Mouse (Mus musculus) MEL (cell line): ENCODE measurements around the gene Fkbp6. TPM values are rescaled to one million over a fixed set of nuclear protein-coding genes. Genes with fewer than 3 reads are reported as not detected.

Experiments
- DNase-seq: peaks from one replicate; pipeline ENCODE4 v3.0.0; 2011; ENCODE audit warnings: low read depth, low spot score
- H3K27ac ChIP-seq: 2 replicates; pipeline ENCODE4 v1.5.1; 2012; ENCODE audit warnings: low read depth, mild to moderate bottlenecking, control low read depth, low read length, moderate library complexity; ENCODE audit not compliant: control insufficient read depth
- H3K27me3 ChIP-seq, 2 experiments: fragments of 150-350 bp in 1 of 2; sonication (generic) in 1 of 2; 2 replicates each; pipeline ENCODE4 v1.6.1; 2012; ENCODE audit warnings: low read length in 2 of 2, mild to moderate bottlenecking in 2 of 2, improper control_type of control experiment in 1 of 2, moderate library complexity in 1 of 2; ENCODE audit not compliant: insufficient read depth in 2 of 2, control insufficient read depth in 1 of 2
- H3K36me3 ChIP-seq, 2 experiments: 2 replicates each; pipeline ENCODE4 v1.6.1; 2012 to 2014; ENCODE audit warnings: low read length in 2 of 2, improper control_type of control experiment in 1 of 2, inconsistent platforms in 1 of 2, mild to moderate bottlenecking in 1 of 2; ENCODE audit not compliant: insufficient read depth in 2 of 2, control insufficient read depth in 1 of 2
- H3K4me1 ChIP-seq, 2 experiments: fragments of 150-350 bp in 1 of 2; sonication (generic) in 1 of 2; 2 replicates each; pipeline ENCODE4 v1.6.1; 2012; ENCODE audit warnings: low read length in 2 of 2, improper control_type of control experiment in 1 of 2, mild to moderate bottlenecking in 1 of 2; ENCODE audit not compliant: insufficient read depth in 2 of 2, control insufficient read depth in 1 of 2
- H3K4me3 ChIP-seq, 2 experiments: fragments of 150-350 bp in 1 of 2; sonication (generic) in 1 of 2; 2 replicates each; pipeline ENCODE4 v1.5.1; 2012; ENCODE audit warnings: low read depth in 2 of 2, low read length in 2 of 2, mild to moderate bottlenecking in 2 of 2, moderate library complexity in 2 of 2, control low read depth in 1 of 2, improper control_type of control experiment in 1 of 2; ENCODE audit not compliant: control insufficient read depth in 1 of 2, insufficient read depth in 1 of 2
- H3K79me2 ChIP-seq: 2 replicates; pipeline ENCODE4 v1.6.1; 2012; ENCODE audit warnings: mild to moderate bottlenecking, low read length, moderate library complexity; ENCODE audit not compliant: control insufficient read depth, poor library complexity, insufficient read depth
- H3K9ac ChIP-seq: 2 replicates; pipeline ENCODE4 v1.6.1; 2012; ENCODE audit warnings: low read depth, mild to moderate bottlenecking, control low read depth, low read length, moderate library complexity; ENCODE audit not compliant: control insufficient read depth, poor library complexity, severe bottlenecking
- H3K9me3 ChIP-seq: fragments of 150-350 bp; sonication (generic); replicated peaks from 2 replicates; pipeline ENCODE4 v1.6.1; 2012; ENCODE audit warnings: mild to moderate bottlenecking, low read length, improper control_type of control experiment, moderate library complexity; ENCODE audit not compliant: insufficient read depth
- CHD1 ChIP-seq: IDR thresholded peaks from 2 replicates; pipeline ENCODE4 v1.6.1; 2012; ENCODE audit warnings: low read depth, mild to moderate bottlenecking, inconsistent platforms, low read length, improper control_type of control experiment
- CTCF ChIP-seq, 3 experiments: IDR thresholded peaks in 2 of 3; conservative IDR thresholded peaks in 1 of 3; 2 replicates each; pipeline ENCODE4 v1.5.1; 2011 to 2012; ENCODE audit warnings: low read length in 3 of 3, low read depth in 2 of 3, mild to moderate bottlenecking in 2 of 3, improper control_type of control experiment in 1 of 3, inconsistent platforms in 1 of 3, mixed read lengths in 1 of 3, moderate library complexity in 1 of 3; ENCODE audit not compliant: control insufficient read depth in 1 of 3, insufficient read depth in 1 of 3, poor library complexity in 1 of 3, severe bottlenecking in 1 of 3
- E2F4 ChIP-seq: IDR thresholded peaks from 2 replicates; pipeline ENCODE4 v1.6.1; 2011; ENCODE audit warnings: low read depth, low read length, improper control_type of control experiment, borderline replicate concordance
- EP300 ChIP-seq, 2 experiments: IDR thresholded peaks; 2 replicates each; pipeline ENCODE4 v1.6.1; 2011; ENCODE audit warnings: improper control_type of control experiment in 2 of 2, low read length in 2 of 2, low read depth in 1 of 2, mild to moderate bottlenecking in 1 of 2
- ETS1 ChIP-seq: IDR thresholded peaks from 2 replicates; pipeline ENCODE4 v1.6.1; 2012; ENCODE audit warnings: low read depth, mild to moderate bottlenecking, inconsistent platforms, low read length, improper control_type of control experiment, moderate library complexity
- GATA1 ChIP-seq: IDR thresholded peaks from 2 replicates; pipeline ENCODE4 v1.6.1; 2011; ENCODE audit warnings: low read depth, low read length, improper control_type of control experiment
- JUND ChIP-seq: IDR thresholded peaks from 2 replicates; pipeline ENCODE4 v1.6.1; 2011; ENCODE audit warnings: low read depth, mild to moderate bottlenecking, improper control_type of control experiment, low read length
- KAT2A ChIP-seq: conservative IDR thresholded peaks from 2 replicates; pipeline ENCODE4 v1.6.1; 2012; ENCODE audit warnings: low read depth, low read length, improper control_type of control experiment, inconsistent platforms
- MAFK ChIP-seq: IDR thresholded peaks from 2 replicates; pipeline ENCODE4 v1.6.1; 2011; ENCODE audit warnings: low read depth, mild to moderate bottlenecking, low read length, improper control_type of control experiment, borderline replicate concordance
- MEF2A ChIP-seq: IDR thresholded peaks from 2 replicates; pipeline ENCODE4 v1.6.1; 2014; ENCODE audit warnings: low read depth, mild to moderate bottlenecking, inconsistent platforms, low read length, improper control_type of control experiment; ENCODE audit not compliant: poor library complexity, insufficient replicate concordance, severe bottlenecking; ENCODE audit errors: extremely low read depth
- MYC ChIP-seq: IDR thresholded peaks from 2 replicates; pipeline ENCODE4 v1.6.1; 2011; ENCODE audit warnings: low read depth, mild to moderate bottlenecking, low read length, improper control_type of control experiment, moderate library complexity
- NRF1 ChIP-seq: IDR thresholded peaks from 2 replicates; pipeline ENCODE4 v1.6.1; 2014; ENCODE audit warnings: low read depth, mild to moderate bottlenecking, inconsistent platforms, low read length, improper control_type of control experiment, moderate library complexity; ENCODE audit not compliant: poor library complexity, insufficient read depth, severe bottlenecking
- POLR2A ChIP-seq, 2 experiments: IDR thresholded peaks; 2 replicates each; pipeline ENCODE4 v1.6.1; 2011 to 2012; ENCODE audit warnings: low read length in 2 of 2, mild to moderate bottlenecking in 2 of 2, control low read depth in 1 of 2, improper control_type of control experiment in 1 of 2, low read depth in 1 of 2, moderate library complexity in 1 of 2; ENCODE audit not compliant: control insufficient read depth in 1 of 2, insufficient read depth in 1 of 2, poor library complexity in 1 of 2
- POLR2AphosphoS2 ChIP-seq: IDR thresholded peaks from 2 replicates; pipeline ENCODE4 v1.6.1; 2011; ENCODE audit warnings: low read length, improper control_type of control experiment
- POLR2AphosphoS5 ChIP-seq: IDR thresholded peaks from 2 replicates; pipeline ENCODE4 v1.6.1; 2012; ENCODE audit warnings: low read depth, borderline replicate concordance, mild to moderate bottlenecking, inconsistent platforms, low read length, moderate library complexity, mixed read lengths
- RAD21 ChIP-seq: IDR thresholded peaks from 2 replicates; pipeline ENCODE4 v1.6.1; 2011; ENCODE audit warnings: mild to moderate bottlenecking, low read depth, low read length, improper control_type of control experiment
- RCOR1 ChIP-seq: IDR thresholded peaks from 2 replicates; pipeline ENCODE4 v1.6.1; 2012; ENCODE audit warnings: low read depth, mild to moderate bottlenecking, inconsistent platforms, low read length, improper control_type of control experiment
- SMC3 ChIP-seq: IDR thresholded peaks from 2 replicates; pipeline ENCODE4 v1.6.1; 2011; ENCODE audit warnings: low read depth, low read length, improper control_type of control experiment
- TAL1 ChIP-seq: IDR thresholded peaks from 2 replicates; pipeline ENCODE4 v1.6.1; 2012; ENCODE audit warnings: mild to moderate bottlenecking, inconsistent platforms, low read length, moderate library complexity, mixed read lengths
- UBTF ChIP-seq: IDR thresholded peaks from 2 replicates; pipeline ENCODE4 v1.6.1; 2012; ENCODE audit warnings: low read depth, mild to moderate bottlenecking, inconsistent platforms, low read length, improper control_type of control experiment, moderate library complexity, borderline replicate concordance; ENCODE audit not compliant: insufficient read depth
- USF2 ChIP-seq, 2 experiments: IDR thresholded peaks; 2 replicates each; pipeline ENCODE4 v1.6.1; 2011 to 2012; ENCODE audit warnings: improper control_type of control experiment in 2 of 2, low read length in 2 of 2, borderline replicate concordance in 1 of 2, inconsistent platforms in 1 of 2, low read depth in 1 of 2, mild to moderate bottlenecking in 1 of 2; ENCODE audit not compliant: insufficient read depth in 1 of 2
- ZC3H11A ChIP-seq: IDR thresholded peaks from 2 replicates; pipeline ENCODE4 v1.6.1; 2012; ENCODE audit warnings: low read depth, mild to moderate bottlenecking, inconsistent platforms, low read length, improper control_type of control experiment
- ZKSCAN1 ChIP-seq: IDR thresholded peaks from 2 replicates; pipeline ENCODE4 v1.6.1; 2012; ENCODE audit warnings: low read depth, mild to moderate bottlenecking, inconsistent platforms, low read length, improper control_type of control experiment, moderate library complexity
- ZMIZ1 ChIP-seq: IDR thresholded peaks from 2 replicates; pipeline ENCODE4 v1.6.1; 2012; ENCODE audit warnings: low read depth, mild to moderate bottlenecking, inconsistent platforms, low read length, improper control_type of control experiment, moderate library complexity
- polyA plus RNA-seq, 2 experiments: library from polyadenylated mRNA; stranded (reverse) in 1 of 2; unstranded in 1 of 2; fragments of >175 nt in 1 of 2; fragments of >200 nt in 1 of 2; gene quantifications; 2 replicates each; pipeline versions ENCODE4 v1.2.1 to v1.2.4; 2012; ENCODE audit warnings: low replicate concordance in 2 of 2, low read depth in 1 of 2; ENCODE audit not compliant: insufficient read length in 2 of 2, insufficient read depth in 1 of 2, missing spikeins in 1 of 2
- total RNA-seq: library from RNA; depleted of rRNA; stranded (reverse); fragments of 300-350 nt; gene quantifications from 2 replicates; pipeline ENCODE4 v1.2.3, GENCODE M21; 2012

The Fkbp6 gene
- total and polyA plus RNA-seq, 3 experiments: 0.10 to 0.19 TPM; not detected in 1

DNA sequence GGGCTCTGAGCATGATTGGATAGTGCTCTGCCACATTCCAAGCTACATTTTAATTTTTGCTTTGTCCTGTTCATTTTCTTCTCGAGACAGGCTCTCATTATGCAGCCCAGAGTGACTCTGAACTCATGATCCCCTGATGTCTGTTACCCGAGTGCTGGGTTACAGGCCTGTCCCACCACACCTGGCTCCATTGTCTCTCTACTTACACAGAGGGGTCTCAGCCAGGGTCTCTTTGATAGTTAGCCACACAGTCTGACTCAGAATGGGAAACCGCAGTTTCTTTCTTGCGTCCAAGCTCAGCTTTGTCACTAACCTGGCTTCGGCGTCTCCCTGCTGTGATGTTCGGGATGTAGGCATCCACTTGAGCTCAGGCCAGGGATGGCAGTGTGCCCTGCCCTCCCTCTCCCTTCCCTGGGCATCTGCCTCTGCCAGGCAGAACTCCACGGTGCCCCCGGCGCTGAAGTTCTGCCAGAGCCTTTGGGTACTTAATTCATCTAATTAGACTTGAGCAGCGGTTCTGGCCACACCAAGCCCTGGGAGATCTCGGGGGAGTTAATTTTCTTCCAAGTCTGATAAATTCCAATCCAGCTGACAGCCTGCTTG, 78.2 kb downstream of the Fkbp6 start:
- Histone ChIP-seq H3K4me1 (no peaks in the 10 kb centered on the region), H3K9ac (no peak overlapping the region), H3K4me3 (no peak overlapping the region), H3K9me3 (no peaks in the 10 kb centered on the region), H3K27ac (no peak overlapping the region), H3K79me2 (no peaks in the 10 kb centered on the region), H3K27me3 (peaks cover 0 to 3% of the 10 kb centered on the region in 2 experiments; a peak in 1 of 4 replicates), H3K36me3 (no peaks in the 10 kb centered on the region)
- no peak for DNase-seq
- no peak for TF ChIP-seq USF2 (IDR thresholded peaks at IDR 0.05; ENCODE audit: borderline replicate concordance in 1 of 2, insufficient read depth in 1 of 2, low read depth in 1 of 2, low read length in 2 of 2)
- TF ChIP-seq UBTF: no peak
- TF ChIP-seq ZMIZ1: no peak
- no peak for TF ChIP-seq MAFK
- TF ChIP-seq ZKSCAN1: no peak
- no peak for TF ChIP-seq ETS1
- no peak for TF ChIP-seq CHD1
- TF ChIP-seq TAL1: no peak
- no peak for TF ChIP-seq SMC3
- TF ChIP-seq E2F4: no peak
- TF ChIP-seq KAT2A: no peak
- no peak for TF ChIP-seq POLR2AphosphoS2
- TF ChIP-seq POLR2A (IDR thresholded peaks at IDR 0.05; ENCODE audit: control insufficient read depth in 1 of 2, insufficient read depth in 1 of 2, low read depth in 1 of 2, low read length in 2 of 2, poor library complexity in 1 of 2): no peak
- TF ChIP-seq RAD21: no peak
- no peak for TF ChIP-seq JUND
- no peak for TF ChIP-seq ZC3H11A

DNA sequence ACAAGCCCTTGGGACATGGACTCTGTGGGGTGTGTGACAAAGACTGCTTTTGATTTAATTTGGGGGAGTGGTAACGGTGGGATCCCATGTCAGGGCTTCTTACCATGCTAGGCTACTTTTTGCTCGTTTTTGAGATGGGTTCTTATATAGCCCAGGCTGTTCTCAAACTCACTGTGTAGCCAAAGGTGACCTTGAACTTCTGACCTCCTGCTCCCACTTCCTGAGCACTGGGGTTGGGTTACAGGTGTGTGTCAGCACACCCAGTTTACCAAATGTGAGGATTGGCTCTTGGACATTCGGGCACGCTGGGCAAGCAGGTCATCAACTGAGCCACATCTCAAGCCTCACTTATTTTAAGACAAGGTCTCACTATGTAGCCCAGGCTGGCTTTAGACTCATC, 79.5 kb downstream of the Fkbp6 start:
- Histone ChIP-seq H3K4me1 (no peaks in the 10 kb centered on the region), H3K27ac (no peak overlapping the region)
- TF ChIP-seq POLR2AphosphoS5 (no peak), NRF1 (no peak), ZKSCAN1 (no peak), USF2 (IDR thresholded peaks at IDR 0.05; ENCODE audit: borderline replicate concordance in 1 of 2, insufficient read depth in 1 of 2, low read depth in 1 of 2, low read length in 2 of 2) (no peak), ETS1 (no peak), CTCF (IDR thresholded peaks at IDR 0.05 in 2 of 3, conservative IDR thresholded peaks at IDR 0.05 in 1 of 3; ENCODE audit: control insufficient read depth in 1 of 3, insufficient read depth in 1 of 3, low read depth in 2 of 3, low read length in 3 of 3, poor library complexity in 1 of 3, severe bottlenecking in 1 of 3) (no peak), E2F4 (no peak), GATA1 (no peak), RCOR1 (no peak), MYC (no peak), KAT2A (no peak), MEF2A (no peak), EP300 (IDR thresholded peaks at IDR 0.05; ENCODE audit: low read depth in 1 of 2, low read length in 2 of 2) (no peak), POLR2A (IDR thresholded peaks at IDR 0.05; ENCODE audit: control insufficient read depth in 1 of 2, insufficient read depth in 1 of 2, low read depth in 1 of 2, low read length in 2 of 2, poor library complexity in 1 of 2) (no peak)
- TF ChIP-seq, all 39 proteins: peak for 0
- H3K36me3 ChIP-seq: no peaks in the 10 kb centered on the region
- H3K9me3 ChIP-seq: no peaks in the 10 kb centered on the region
- H3K4me3 ChIP-seq: no peak overlapping the region
- H3K27me3 ChIP-seq: peaks cover 0 to 3% of the 10 kb centered on the region in 2 experiments; a peak in 2 of 4 replicates
- H3K9ac ChIP-seq: no peak overlapping the region
- DNase-seq: no peak
- no peaks in the 10 kb centered on the region for H3K79me2 ChIP-seq
